Mouse (Mus musculus) small intestine, adult 2 months (tissue): ENCODE results near the gene S100a7a.

Source experiments
- CTCF ChIP-seq: fragments of 200-500 bp; IDR thresholded peaks from 2 replicates; pipeline ENCODE4 v1.5.1; 2012; ENCODE audit warnings: low read depth, mild to moderate bottlenecking, control low read depth, inconsistent platforms, low read length, moderate library complexity, mixed read lengths; ENCODE audit not compliant: insufficient replicate concordance, insufficient read length; ENCODE audit errors: extremely low read depth
- POLR2A ChIP-seq: fragments of 200-500 bp; IDR thresholded peaks from 2 replicates; pipeline ENCODE4 v1.6.1; 2012; ENCODE audit warnings: low read depth, mild to moderate bottlenecking, control low read depth, inconsistent platforms, low read length, moderate library complexity

DNA sequence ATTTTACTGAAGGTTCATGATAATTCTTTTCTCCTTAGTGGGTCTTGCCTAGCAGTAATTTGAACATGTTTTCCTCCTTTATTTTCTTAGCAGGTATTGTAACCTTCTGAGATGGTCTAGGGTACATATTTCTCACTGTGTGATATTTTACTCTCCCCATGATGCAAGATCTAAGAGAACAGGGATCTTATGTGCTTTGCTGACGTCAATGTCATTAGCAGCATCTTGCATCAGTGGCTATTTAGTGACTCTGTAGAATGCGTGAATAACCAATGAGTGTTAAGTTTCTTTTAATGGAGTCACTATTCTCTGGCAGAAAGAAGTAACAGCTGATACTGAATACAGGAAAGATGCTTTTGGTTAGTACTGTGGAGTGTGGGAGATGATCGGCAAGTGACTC is 30.1 kb downstream of the S100a7a start:
- TF ChIP-seq CTCF (no peak), POLR2A (no peak)
